In genomic region chr14:29086528-29086927, GRCm38 (mm10) we compare ENCODE assay signal across 23 mouse cellular contexts.
"Had no signal": no experiment of that assay in that cellular context is flagged by ENCODE, and none has a peak within 500 bp of the region (broad histone marks: within the 10 kb centered on the region; RNA-seq: fewer than 3 reads in every experiment).

No protein-coding gene starts in this region.

- H3K9me3 ChIP-seq: intestine, embryonic 15.5 days; kidney, embryonic 15.5 days; limb, embryonic 12.5 days; liver, embryonic 12.5 days; liver, embryonic 15.5 days; midbrain, embryonic 12.5 days; stomach, embryonic 15.5 days had no signal

- DNase-seq: kidney, adult 11 months; kidney, adult 8-10 months; kidney, postnatal 10 days; kidney, postnatal 36 days; layer of hippocampus, postnatal 36 days; liver; lung, adult 18-20 months; lung, postnatal 10 days; lung, postnatal 4 days; right cerebral cortex, adult 18-20 months; right cerebral cortex, postnatal 25 days; spleen, adult 18-20 months; thymus, postnatal 25 days had no signal

- H3K4me2 ChIP-seq: intestine, embryonic 15.5 days; kidney, embryonic 15.5 days; limb, embryonic 12.5 days; liver, embryonic 12.5 days; liver, embryonic 15.5 days; midbrain, embryonic 12.5 days; stomach, embryonic 15.5 days had no signal

- H3K27ac ChIP-seq: intestine, embryonic 15.5 days; kidney, embryonic 15.5 days; left cerebral cortex, adult 2 months; limb, embryonic 12.5 days; liver, embryonic 12.5 days; liver, embryonic 15.5 days; midbrain, embryonic 12.5 days; stomach, embryonic 15.5 days had no signal

- H3K9ac ChIP-seq: intestine, embryonic 15.5 days; kidney, embryonic 15.5 days; limb, embryonic 12.5 days; liver, embryonic 12.5 days; liver, embryonic 15.5 days; midbrain, embryonic 12.5 days; stomach, embryonic 15.5 days had no signal

- ATAC-seq: intestine, embryonic 15.5 days; liver, embryonic 12.5 days; midbrain, embryonic 16.5 days had no signal

- H3K27me3 ChIP-seq: intestine, embryonic 15.5 days; liver, embryonic 12.5 days; liver, embryonic 15.5 days; stomach, embryonic 15.5 days had no signal

- H3K4me1 ChIP-seq: intestine, embryonic 15.5 days; kidney, embryonic 15.5 days; liver, embryonic 12.5 days; liver, embryonic 15.5 days; stomach, embryonic 15.5 days had no signal

- H3K36me3 ChIP-seq: intestine, embryonic 15.5 days; kidney, embryonic 15.5 days; limb, embryonic 12.5 days; liver, embryonic 12.5 days; liver, embryonic 15.5 days; midbrain, embryonic 12.5 days; stomach, embryonic 15.5 days had no signal

- H3K4me3 ChIP-seq: intestine, embryonic 15.5 days; kidney, embryonic 15.5 days; left cerebral cortex, adult 2 months; limb, embryonic 12.5 days; liver, embryonic 12.5 days; liver, embryonic 15.5 days; midbrain, embryonic 12.5 days; myocyte; stomach, embryonic 15.5 days had no signal
